Mouse (Mus musculus): ENCODE data around the gene Entpd6. TPM values are rescaled to one million over a fixed set of nuclear protein-coding genes. Genes with fewer than 3 reads are reported as not detected.
A peak's percentile ranks its signal among the peaks of the same experiment; 100 is the strongest.

Gene Entpd6
- polyA plus RNA-seq, 1 experiment from 2014 or later: 16.5 TPM

DNA sequence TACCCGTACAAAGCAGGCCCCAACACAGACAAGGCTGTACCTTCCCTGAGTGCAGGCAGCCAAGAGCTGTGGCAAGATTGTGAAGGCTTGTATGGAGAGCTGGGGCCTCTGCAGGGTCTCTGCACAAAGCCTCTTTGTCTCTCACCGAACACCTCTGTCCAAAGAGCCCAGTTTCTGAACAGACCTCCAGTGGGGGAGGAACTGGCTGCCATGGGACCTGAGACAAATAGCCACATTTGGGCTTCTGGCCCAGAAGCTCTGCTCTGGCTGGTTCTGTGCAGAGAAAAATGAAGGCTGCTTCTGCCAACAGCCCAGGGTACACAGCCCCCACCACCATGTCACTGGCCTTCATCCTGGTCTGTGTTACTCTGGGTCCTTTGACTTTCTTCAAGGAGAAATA is 16.8 kb downstream of the Entpd6 start:
- DNase-seq: no peak
- Histone ChIP-seq H3K27ac (no peak overlapping the region), H3K4me3 (replicated peaks) (no peak overlapping the region), H3K9ac (no peak overlapping the region), H3K36me3 (peaks cover 32% of the 10 kb centered on the region), H3K4me2 (no peak overlapping the region), H3K27me3 (no peaks in the 10 kb centered on the region), H3K4me1 (replicated peaks) (peaks cover 18% of the 10 kb centered on the region), H3K9me3 (replicated peaks) (no peaks in the 10 kb centered on the region)
- WGBS (ENCODE audit: insufficient replicate concordance): 78% methylated on average over 2 of the region's 2 CpGs
- no peak for ATAC-seq (ENCODE audit: low read depth)

GRCm38 (mm10) chr2:150766083-150766862 is 17.4 kb downstream of the Entpd6 start:
- no peak overlapping the region for H3K27ac ChIP-seq
- ATAC-seq (ENCODE audit: low read depth): no peak
- no peaks in the 10 kb centered on the region for H3K27me3 ChIP-seq
- no peak overlapping the region for H3K4me3 ChIP-seq (replicated peaks)
- 70% methylated on average over 4 of the region's 4 CpGs for WGBS (ENCODE audit: insufficient replicate concordance)
- H3K4me2 ChIP-seq: no peak overlapping the region
- H3K36me3 ChIP-seq: peaks cover 31% of the 10 kb centered on the region
- no peak for DNase-seq
- H3K4me1 ChIP-seq (replicated peaks): peaks cover 20% of the 10 kb centered on the region
- no peaks in the 10 kb centered on the region for H3K9me3 ChIP-seq (replicated peaks)
- H3K9ac ChIP-seq: no peak overlapping the region

GRCm38 (mm10) chr2:150768678-150769077 is 19.8 kb downstream of the Entpd6 start:
- H3K27me3 ChIP-seq: no peaks in the 10 kb centered on the region
- H3K4me2 ChIP-seq: no peak overlapping the region
- 46% methylated on average over 1 of the region's 1 CpGs for WGBS (ENCODE audit: insufficient replicate concordance)
- H3K36me3 ChIP-seq: peaks cover 26% of the 10 kb centered on the region
- DNase-seq (no peak), ATAC-seq (ENCODE audit: low read depth) (peak; percentile 56; the same call in 1 of the 2 replicates)
- no peak overlapping the region for H3K9ac ChIP-seq
- peaks cover 29% of the 10 kb centered on the region for H3K4me1 ChIP-seq (replicated peaks)
- H3K4me3 ChIP-seq (replicated peaks): no peak overlapping the region
- H3K9me3 ChIP-seq (replicated peaks): no peaks in the 10 kb centered on the region
- H3K27ac ChIP-seq: no peak overlapping the region

DNA sequence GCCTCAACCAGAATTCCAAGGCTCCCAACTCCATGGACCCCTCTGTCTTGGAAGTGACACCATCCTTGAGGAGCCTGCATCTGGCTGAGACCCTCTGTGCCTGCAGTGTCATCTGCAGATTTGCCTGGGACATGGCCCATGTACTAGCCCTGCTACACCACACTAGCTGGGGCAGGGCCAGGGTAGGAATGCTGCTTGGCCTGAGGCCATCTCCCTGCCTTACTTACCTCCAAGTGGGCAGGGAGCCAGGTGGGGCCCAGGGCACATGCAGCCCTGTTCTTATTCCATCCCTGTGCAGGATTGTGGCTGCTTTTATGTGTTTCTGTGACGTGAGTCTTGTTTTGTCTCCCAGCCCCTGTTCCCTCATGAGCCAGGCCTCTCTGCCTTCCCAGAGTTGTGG is 21.9 kb downstream of the Entpd6 start:
- Histone ChIP-seq H3K27ac (no peak overlapping the region), H3K4me2 (no peak overlapping the region), H3K4me1 (replicated peaks) (peaks cover 29% of the 10 kb centered on the region), H3K4me3 (replicated peaks) (no peak overlapping the region), H3K27me3 (no peaks in the 10 kb centered on the region), H3K36me3 (peaks cover 26% of the 10 kb centered on the region), H3K9me3 (replicated peaks) (no peaks in the 10 kb centered on the region), H3K9ac (no peak overlapping the region)
- ATAC-seq (ENCODE audit: low read depth) (no peak), DNase-seq (no peak)
- WGBS (ENCODE audit: insufficient replicate concordance): 67% methylated on average over 1 of the region's 1 CpGs

GRCm38 (mm10) chr2:150771169-150771568 is 22.3 kb downstream of the Entpd6 start:
- Histone ChIP-seq H3K36me3 (peaks cover 26% of the 10 kb centered on the region), H3K27ac (no peak overlapping the region), H3K9ac (no peak overlapping the region), H3K9me3 (replicated peaks) (no peaks in the 10 kb centered on the region), H3K4me2 (no peak overlapping the region), H3K27me3 (no peaks in the 10 kb centered on the region), H3K4me3 (replicated peaks) (no peak overlapping the region), H3K4me1 (replicated peaks) (peaks cover 29% of the 10 kb centered on the region)
- ATAC-seq (ENCODE audit: low read depth) (no peak), DNase-seq (no peak)
- 70% methylated on average over 6 of the region's 6 CpGs for WGBS (ENCODE audit: insufficient replicate concordance)

DNA sequence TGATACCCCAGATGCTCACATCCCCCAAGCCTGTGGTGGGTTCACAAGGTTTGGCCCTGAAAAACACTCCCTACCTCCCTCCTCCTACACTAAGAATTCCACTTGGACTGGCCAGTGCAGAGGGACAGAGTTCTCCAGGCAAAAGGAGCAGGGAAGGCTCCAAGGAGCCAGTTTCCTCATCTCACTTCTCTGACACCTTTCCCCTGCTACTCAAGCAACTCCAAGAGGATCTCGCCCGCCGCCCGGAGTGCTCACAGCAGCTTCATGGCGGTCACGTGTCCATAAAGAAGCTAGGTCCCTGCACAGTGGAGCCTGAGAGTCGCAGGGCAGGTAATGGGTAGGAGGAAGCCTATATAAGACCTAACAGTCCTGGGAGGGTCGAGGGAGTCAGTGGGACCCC is 23.2 kb downstream of the Entpd6 start:
- DNase-seq: no peak
- Histone ChIP-seq H3K36me3 (peaks cover 22% of the 10 kb centered on the region), H3K4me1 (replicated peaks) (peaks cover 29% of the 10 kb centered on the region), H3K27me3 (no peaks in the 10 kb centered on the region), H3K4me2 (no peak overlapping the region), H3K9me3 (replicated peaks) (no peaks in the 10 kb centered on the region), H3K9ac (no peak overlapping the region), H3K4me3 (replicated peaks) (no peak overlapping the region), H3K27ac (no peak overlapping the region; the same call in 1 of the 2 replicates)
- ATAC-seq (ENCODE audit: low read depth): no peak
- WGBS (ENCODE audit: insufficient replicate concordance): 82% methylated on average over 8 of the region's 8 CpGs

GRCm38 (mm10) chr2:150772466-150773119 is 23.8 kb downstream of the Entpd6 start:
- peaks cover 22% of the 10 kb centered on the region for H3K36me3 ChIP-seq
- peaks cover 29% of the 10 kb centered on the region for H3K4me1 ChIP-seq (replicated peaks)
- 59% methylated on average over 10 of the region's 10 CpGs for WGBS (ENCODE audit: insufficient replicate concordance)
- no peaks in the 10 kb centered on the region for H3K9me3 ChIP-seq (replicated peaks)
- H3K4me2 ChIP-seq: no peak overlapping the region
- no peak overlapping the region for H3K9ac ChIP-seq
- no peak overlapping the region for H3K4me3 ChIP-seq (replicated peaks)
- no peak for DNase-seq
- ATAC-seq (ENCODE audit: low read depth): peak; percentile 49; the same call in 1 of the 2 replicates
- no peak overlapping the region; the same call in 1 of the 2 replicates for H3K27ac ChIP-seq
- H3K27me3 ChIP-seq: no peaks in the 10 kb centered on the region

DNA sequence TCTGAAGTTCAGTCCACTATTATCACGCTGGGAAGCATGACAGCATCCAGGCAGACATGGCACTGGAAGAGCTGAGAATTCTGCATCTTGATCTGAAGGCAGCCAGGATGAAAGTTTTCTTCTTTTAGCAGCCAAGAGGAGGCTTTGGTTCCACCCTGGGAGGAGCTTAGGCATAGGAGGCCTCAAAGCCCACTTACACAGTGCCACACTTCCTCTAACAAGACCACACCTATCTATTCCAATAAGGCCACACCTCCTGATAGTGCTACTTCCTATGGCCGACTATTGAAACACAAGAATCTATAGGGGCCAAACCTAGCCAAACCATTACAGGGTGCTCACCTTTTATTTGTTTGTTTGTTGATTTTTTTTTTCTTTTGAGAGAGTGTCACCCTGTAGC is 34.0 kb downstream of the Entpd6 start:
- peaks cover 4% of the 10 kb centered on the region; the same call in 1 of the 2 replicates for H3K27me3 ChIP-seq
- H3K27ac ChIP-seq: no peak overlapping the region
- DNase-seq (no peak), ATAC-seq (ENCODE audit: low read depth) (no peak)
- H3K36me3 ChIP-seq: no peaks in the 10 kb centered on the region
- no peaks in the 10 kb centered on the region for H3K9me3 ChIP-seq (replicated peaks)
- peaks cover 31% of the 10 kb centered on the region for H3K4me1 ChIP-seq (replicated peaks)
- no peak overlapping the region for H3K4me3 ChIP-seq (replicated peaks)
- no peak overlapping the region for H3K9ac ChIP-seq
- no peak overlapping the region for H3K4me2 ChIP-seq
- WGBS (ENCODE audit: insufficient replicate concordance): 48% methylated on average over 2 of the region's 2 CpGs

- peak; percentile 74 for DNase-seq
- H3K27me3 ChIP-seq: peaks cover 4% of the 10 kb centered on the region; the same call in 1 of the 2 replicates
- H3K4me1 ChIP-seq (replicated peaks): peaks cover 42% of the 10 kb centered on the region
- H3K27ac ChIP-seq: peak within 1 kb of the TSS; percentile 31
- H3K9me3 ChIP-seq (replicated peaks): no peaks in the 10 kb centered on the region
- H3K9ac ChIP-seq: peak within 1 kb of the TSS; percentile 71
- no peaks in the 10 kb centered on the region for H3K36me3 ChIP-seq
- H3K4me2 ChIP-seq: peak within 1 kb of the TSS; percentile 92
- ATAC-seq (ENCODE audit: low read depth): peak; percentile 94
- WGBS (ENCODE audit: insufficient replicate concordance): 3% methylated on average over 58 of the region's 58 CpGs
- H3K4me3 ChIP-seq (replicated peaks): peak within 1 kb of the TSS; percentile 74
Observed at GRCm38 (mm10) chr2:150786251-150787180, 37.7 kb downstream of the Entpd6 start, which contains the start of gene Pygb. Gene Pygb, plus strand, starts transcription at chr2:150786735.

GRCm38 (mm10) chr2:150787234-150787771 is 38.5 kb downstream of the Entpd6 start:
- ATAC-seq (ENCODE audit: low read depth): peak; percentile 5; the same call in 1 of the 2 replicates
- peaks cover 42% of the 10 kb centered on the region for H3K4me1 ChIP-seq (replicated peaks)
- H3K9me3 ChIP-seq (replicated peaks): no peaks in the 10 kb centered on the region
- H3K9ac ChIP-seq: peak overlapping the region; percentile 71
- H3K27me3 ChIP-seq: peaks cover 4% of the 10 kb centered on the region; the same call in 1 of the 2 replicates
- no peak for DNase-seq
- WGBS (ENCODE audit: insufficient replicate concordance): under 1% methylated on average over 23 of the region's 23 CpGs
- 0 out of 2 replicates have a peak, but pooled peaks cover 2% of the 10 kb centered on the region for H3K36me3 ChIP-seq
- peak overlapping the region; percentile 74 for H3K4me3 ChIP-seq (replicated peaks)
- H3K4me2 ChIP-seq: peak overlapping the region; percentile 92
- 0 out of 2 replicates have a peak overlapping the region, but pooled peaks have one; percentile 23 for H3K27ac ChIP-seq

Measured in liver, embryonic 13.5 days (tissue).